Mouse (Mus musculus) layer of hippocampus, adult 2 months (tissue): ENCODE measurements at regions not wholly inside any gene's neighbourhood (a gene's known extent, or its start where the extent isn't known, plus 50 kb on each side); places are given as distances from the start of the nearest gene placed in this dataset.

Source experiments
- DNase-seq, 2 experiments: peaks; one replicate each; pipeline ENCODE4 v3.0.0; 2022; ENCODE audit warnings: low spot score in 2 of 2
- H3K27ac ChIP-seq: fragments of 200-600 bp; 2 replicates; pipeline ENCODE4 v1.8.1; 2022
- H3K4me3 ChIP-seq: fragments of 200-600 bp; 2 replicates; pipeline ENCODE4 v1.8.1; 2022; ENCODE audit warnings: mild to moderate bottlenecking
- CTCF ChIP-seq: fragments of 200-600 bp; conservative IDR thresholded peaks from 2 replicates; pipeline ENCODE4 v1.8.1; 2022; ENCODE audit warnings: antibody characterized with exemption, mild to moderate bottlenecking, moderate library complexity

GRCm38 (mm10) chr2:56460625-56461590 lies 662.9 kb downstream of the Nr4a2 start:
- Histone ChIP-seq H3K27ac (no peak overlapping the region), H3K4me3 (no peak overlapping the region)
- no peak for DNase-seq
- TF ChIP-seq CTCF, result no peak

- no peak for TF ChIP-seq CTCF
- Histone ChIP-seq H3K27ac (no peak overlapping the region), H3K4me3 (no peak overlapping the region)
- DNase-seq, result no peak
Measured at GRCm38 (mm10) chr2:56459430-56459829, 664.4 kb downstream of the Nr4a2 start.

GRCm38 (mm10) chr2:56457594-56457993 lies 666.2 kb downstream of the Nr4a2 start:
- no peak overlapping the region for H3K4me3 ChIP-seq
- H3K27ac ChIP-seq, result no peak overlapping the region
- no peak for DNase-seq
- no peak for TF ChIP-seq CTCF

- DNase-seq, result no peak
Measured at GRCm38 (mm10) chr2:56455856-56456395, 667.9 kb downstream of the Nr4a2 start.

GRCm38 (mm10) chr2:56454611-56455066 lies 669.2 kb downstream of the Nr4a2 start:
- H3K4me3 ChIP-seq, result peak overlapping the region; percentile 37
- DNase-seq, result no peak
- H3K27ac ChIP-seq, result no peak overlapping the region
- no peak for TF ChIP-seq CTCF

More at GRCm38 (mm10) chr2:56455856-56456395, 667.9 kb downstream of the Nr4a2 start:
- no peak overlapping the region for H3K4me3 ChIP-seq
- TF ChIP-seq CTCF, result no peak
- no peak overlapping the region for H3K27ac ChIP-seq

GRCm38 (mm10) chr2:56440916-56441315 lies 682.9 kb downstream of the Nr4a2 start:
- 0 out of 2 replicates have a peak, but pooled peaks have one; percentile 25 for TF ChIP-seq CTCF
- Histone ChIP-seq H3K27ac (no peak overlapping the region), H3K4me3 (no peak overlapping the region)
- no peak for DNase-seq
